Mouse (Mus musculus) stomach, embryonic 14.5 days (tissue): ENCODE data around the gene Ldb1. TPM values are rescaled to one million over a fixed set of nuclear protein-coding genes. Genes with fewer than 3 reads are reported as not detected.
A peak's percentile ranks its signal among the peaks of the same experiment; 100 is the strongest.

ENCODE experiments used
- ATAC-seq: fragments of 200-750 bp; cut with Nextera tagmentation; 2 replicates; pipeline ENCODE4 v1.8.0; 2017; ENCODE audit warnings: low read depth, moderate TSS enrichment; ENCODE audit not compliant: insufficient number of reproducible peaks, insufficient read depth, low FRiP score
- H3K27ac ChIP-seq: fragments of 300-500 bp; sonication (generic); 2 replicates; pipeline ENCODE4 v1.5.1; 2014; ENCODE audit warnings: mild to moderate bottlenecking, low read length, moderate library complexity, mixed read lengths
- H3K27me3 ChIP-seq: fragments of 300-500 bp; sonication (generic); 2 replicates; pipeline ENCODE4 v1.6.1; 2014; ENCODE audit warnings: low read length, control low read depth, mixed read lengths; ENCODE audit not compliant: control insufficient read depth, insufficient read depth
- H3K36me3 ChIP-seq: fragments of 300-500 bp; sonication (generic); 2 replicates; pipeline ENCODE4 v1.6.1; 2014; ENCODE audit warnings: mild to moderate bottlenecking, control low read depth, low read length, moderate library complexity, mixed read lengths; ENCODE audit not compliant: control insufficient read depth, insufficient read depth
- H3K4me1 ChIP-seq: fragments of 300-500 bp; sonication (generic); 2 replicates; pipeline ENCODE4 v1.6.1; 2014; ENCODE audit warnings: low read length, control low read depth, mixed read lengths; ENCODE audit not compliant: control insufficient read depth, insufficient read depth
- H3K4me2 ChIP-seq: fragments of 300-500 bp; sonication (generic); replicated peaks from 2 replicates; pipeline ENCODE4 v1.6.1; 2014; ENCODE audit warnings: low read depth, low read length, control low read depth
- H3K4me3 ChIP-seq: fragments of 300-500 bp; sonication (generic); 2 replicates; pipeline ENCODE4 v1.5.1; 2014; ENCODE audit warnings: low read depth, low read length, control low read depth
- H3K9ac ChIP-seq: fragments of 300-500 bp; sonication (generic); replicated peaks from 2 replicates; pipeline ENCODE4 v1.6.1; 2014; ENCODE audit warnings: low read depth, mild to moderate bottlenecking, control low read depth, low read length, moderate library complexity, mixed read lengths
- H3K9me3 ChIP-seq: fragments of 300-500 bp; sonication (generic); 2 replicates; pipeline ENCODE4 v1.6.1; 2016; ENCODE audit warnings: low read depth, low read length, control low read depth; ENCODE audit not compliant: control insufficient read depth
- WGBS: fragments of 180-500 bp; shearing (Covaris S2); extraction: QIAGEN DNeasy Blood & Tissue Kit; methylation state at CpG from one replicate; pipeline ENCODE4 v1.1.7; 2014; 5-methylcytosine and 5-hydroxymethylcytosine counted together
- polyA plus RNA-seq: library from polyadenylated mRNA; unstranded; fragments of >200 nt; fragmentation: Nextera tagmentation; extraction: Ambion mirVana; gene quantifications from 2 replicates; pipeline ENCODE4 v1.2.1, GENCODE M21; 2014

The Ldb1 gene
- polyA plus RNA-seq, 1 experiment from 2014 or later: 75.9 TPM

DNA sequence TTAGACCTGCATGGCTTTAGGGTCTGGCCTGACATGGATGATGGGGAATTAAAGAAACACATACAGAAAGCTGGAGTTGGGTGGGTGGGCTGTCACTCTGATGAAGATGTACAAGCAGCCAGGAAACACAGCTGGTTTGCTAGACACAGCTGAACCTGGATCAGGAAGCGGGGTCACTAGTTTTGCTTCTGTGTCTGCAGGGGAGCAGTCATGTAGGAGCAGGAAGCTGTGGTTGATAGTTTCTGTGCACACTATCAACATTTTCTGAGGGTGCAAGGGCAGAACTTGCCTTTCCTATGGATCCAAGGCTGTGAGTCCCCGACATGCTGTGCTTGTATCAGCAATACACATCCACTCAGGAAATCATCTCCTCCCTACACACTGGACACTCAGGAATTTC lies 5.4 kb upstream of the Ldb1 start:
- no peaks in the 10 kb centered on the region for H3K27me3 ChIP-seq
- no peaks in the 10 kb centered on the region for H3K9me3 ChIP-seq
- no peak overlapping the region for H3K4me2 ChIP-seq
- H3K4me3 ChIP-seq: no peak overlapping the region
- no peak overlapping the region for H3K27ac ChIP-seq
- ATAC-seq: no peak
- 72% methylated on average over 2 of the region's 2 CpGs for WGBS
- H3K4me1 ChIP-seq: peaks cover 7% of the 10 kb centered on the region
- no peak overlapping the region for H3K9ac ChIP-seq
- H3K36me3 ChIP-seq: no peaks in the 10 kb centered on the region

DNA sequence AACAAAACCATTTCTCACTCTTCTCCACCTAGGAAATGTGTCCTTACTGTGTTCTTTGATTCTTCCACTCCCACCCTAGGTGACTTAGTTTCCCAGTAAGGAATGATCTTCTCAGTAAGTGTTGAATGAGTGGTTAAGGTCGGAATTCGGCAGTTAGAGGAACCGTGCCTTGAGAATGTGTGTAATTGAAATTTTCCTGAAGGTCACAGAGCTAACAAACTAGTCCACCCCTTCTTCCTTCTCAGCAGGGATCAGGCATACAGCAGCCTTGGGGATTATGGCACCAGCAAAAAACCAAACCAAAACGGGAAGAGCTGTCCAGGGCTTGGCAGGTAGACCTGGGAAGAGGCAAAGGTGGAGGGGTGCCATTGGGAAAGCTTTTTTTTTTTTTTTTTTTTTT lies 4.1 kb upstream of the Ldb1 start:
- ATAC-seq: no peak
- peaks cover 8% of the 10 kb centered on the region for H3K4me1 ChIP-seq
- no peak overlapping the region for H3K27ac ChIP-seq
- H3K36me3 ChIP-seq: no peaks in the 10 kb centered on the region
- no peaks in the 10 kb centered on the region for H3K27me3 ChIP-seq
- H3K9me3 ChIP-seq: no peaks in the 10 kb centered on the region
- WGBS: 61% methylated on average over 4 of the region's 4 CpGs
- no peak overlapping the region for H3K4me2 ChIP-seq
- no peak overlapping the region for H3K9ac ChIP-seq
- H3K4me3 ChIP-seq: no peak overlapping the region

DNA sequence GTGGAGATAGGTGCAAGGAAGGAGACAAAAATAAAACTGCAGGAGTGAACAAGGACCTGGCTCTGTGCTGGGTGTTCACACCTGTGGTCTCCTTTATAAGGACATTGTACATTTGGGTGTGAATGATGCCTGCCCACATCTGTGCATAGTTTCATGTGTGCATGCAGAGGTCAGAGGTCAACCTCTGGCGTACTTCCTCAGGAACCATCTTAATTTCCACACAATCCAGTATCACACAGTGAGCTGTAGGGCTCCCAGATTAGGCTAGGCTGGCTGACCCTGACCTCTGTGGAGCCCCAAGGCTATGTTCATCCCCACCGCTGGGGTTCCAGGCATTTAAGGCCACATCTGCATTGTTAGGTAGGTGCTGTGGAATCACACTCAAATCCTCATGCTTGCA lies 2.4 kb upstream of the Ldb1 start:
- H3K4me3 ChIP-seq: no peak overlapping the region
- WGBS: 75% methylated on average over 2 of the region's 2 CpGs

DNA sequence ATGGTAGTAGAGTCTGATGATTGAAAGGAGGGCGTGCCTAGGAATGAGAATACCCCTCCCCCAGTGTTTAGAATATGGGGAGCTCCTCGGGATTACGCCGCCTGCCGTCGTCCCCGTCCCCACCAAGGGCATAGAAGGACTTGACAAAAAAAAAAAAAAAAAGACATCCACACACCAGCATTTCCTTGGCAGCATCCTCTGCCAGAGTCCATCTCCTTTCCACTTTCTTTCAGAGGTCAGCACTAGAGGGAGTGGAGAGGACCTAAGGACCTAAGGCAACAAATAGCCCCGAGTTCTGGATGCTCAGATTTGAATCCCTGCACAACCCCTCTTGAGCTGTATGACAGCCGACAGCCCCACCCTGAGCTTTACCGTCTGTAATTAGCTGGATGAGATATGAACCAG lies 1.6 kb upstream of the Ldb1 start:
- no peak for ATAC-seq
- Histone ChIP-seq H3K27me3 (no peaks in the 10 kb centered on the region), H3K36me3 (no peaks in the 10 kb centered on the region), H3K27ac (peak overlapping the region; percentile 92; the same call in 1 of the 2 replicates), H3K9ac (no peak overlapping the region), H3K4me2 (peak overlapping the region; percentile 82; the same call in 1 of the 2 replicates), H3K4me1 (peaks cover 33% of the 10 kb centered on the region), H3K9me3 (no peaks in the 10 kb centered on the region), H3K4me3 (no peak overlapping the region)
- WGBS: 4% methylated on average over 10 of the region's 10 CpGs

More for the DNA sequence above, 2.4 kb upstream of the Ldb1 start:
- no peaks in the 10 kb centered on the region for H3K9me3 ChIP-seq
- no peaks in the 10 kb centered on the region for H3K36me3 ChIP-seq
- H3K4me2 ChIP-seq: no peak overlapping the region
- H3K27ac ChIP-seq: no peak overlapping the region
- H3K4me1 ChIP-seq: peaks cover 25% of the 10 kb centered on the region
- H3K9ac ChIP-seq: no peak overlapping the region
- ATAC-seq: no peak
- no peaks in the 10 kb centered on the region for H3K27me3 ChIP-seq

DNA sequence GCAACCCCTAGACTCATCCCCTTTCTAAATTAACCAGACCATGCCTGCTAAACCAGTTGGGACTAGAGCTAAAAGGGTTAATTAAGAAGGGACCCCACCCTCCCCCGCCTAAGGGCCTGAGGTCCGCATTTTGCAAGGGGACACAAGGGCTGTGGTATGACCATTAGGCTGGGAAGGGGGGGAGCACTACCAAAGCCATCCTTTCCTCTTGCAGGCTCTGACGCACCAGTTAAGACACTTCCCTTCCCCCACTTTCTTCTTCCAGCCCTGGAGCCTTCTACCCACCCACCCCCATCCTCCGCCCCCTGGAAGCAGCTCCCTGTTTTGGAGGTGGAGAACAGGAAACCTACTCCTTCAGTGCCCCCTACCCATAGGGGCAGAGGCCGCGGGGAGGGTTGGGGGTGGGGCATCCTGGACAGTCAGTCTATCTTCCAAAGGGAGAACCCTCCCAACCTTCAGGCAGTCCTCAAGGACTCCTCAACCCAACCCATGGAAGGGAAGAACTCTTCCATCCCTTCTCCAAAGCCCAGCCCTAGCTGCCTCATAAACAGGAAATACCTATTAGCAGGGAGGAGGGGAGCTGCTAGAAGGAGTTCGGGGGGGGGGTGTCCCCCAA lies 790 bp upstream of the Ldb1 start:
- peak overlapping the region; percentile 92 for H3K27ac ChIP-seq
- H3K27me3 ChIP-seq: no peaks in the 10 kb centered on the region
- H3K4me3 ChIP-seq: peak overlapping the region; percentile 82
- peaks cover 41% of the 10 kb centered on the region for H3K4me1 ChIP-seq
- ATAC-seq: peak; percentile 50
- H3K4me2 ChIP-seq: peak overlapping the region; percentile 82
- H3K36me3 ChIP-seq: no peaks in the 10 kb centered on the region
- peak overlapping the region; percentile 96 for H3K9ac ChIP-seq
- H3K9me3 ChIP-seq: no peaks in the 10 kb centered on the region
- 1% methylated on average over 7 of the region's 7 CpGs for WGBS

DNA sequence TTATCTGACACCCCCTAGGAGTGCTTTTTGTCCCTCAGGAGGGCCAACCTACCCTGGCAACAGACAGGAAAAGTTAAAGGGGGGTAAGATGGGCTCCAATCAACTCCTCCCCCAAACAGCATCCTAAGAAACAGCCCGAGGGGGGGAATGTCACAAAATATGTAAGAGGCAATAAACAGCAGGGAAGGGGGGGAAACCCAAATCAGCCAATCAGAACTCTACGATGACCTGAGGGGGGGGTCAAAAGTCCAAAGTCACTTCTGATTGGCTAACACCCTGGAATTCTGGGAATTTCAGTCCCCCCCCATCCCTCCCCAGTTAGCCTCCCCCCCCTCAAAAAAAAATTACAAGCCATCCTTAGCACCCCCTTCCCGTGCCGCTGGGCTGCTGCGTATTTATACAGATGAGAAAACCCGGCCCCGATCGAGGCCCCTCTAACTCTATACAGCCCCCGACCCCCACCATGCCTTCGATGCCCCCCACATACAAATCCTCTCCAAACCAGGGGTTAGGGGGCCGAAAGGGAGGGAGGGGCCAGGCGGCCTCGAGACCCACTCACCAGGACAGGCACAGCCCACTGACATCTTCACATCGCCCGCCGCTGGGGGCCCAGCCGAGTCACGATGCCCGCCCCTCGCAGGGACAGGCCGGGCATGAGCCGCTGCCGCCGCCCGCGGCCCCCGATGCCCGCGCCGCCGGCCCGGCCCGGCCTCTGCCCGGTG lies 582 bp downstream of the Ldb1 start, which contains the start of gene Pprc1:
TSS of gene Pprc1 (plus strand) at position 616 of the 722 bp plus-strand sequence.
- Histone ChIP-seq H3K27me3 (no peaks in the 10 kb centered on the region), H3K36me3 (no peaks in the 10 kb centered on the region), H3K4me3 (peak within 1 kb of the TSS; percentile 82), H3K4me1 (peaks cover 52% of the 10 kb centered on the region), H3K9ac (peak within 1 kb of the TSS; percentile 96), H3K4me2 (peak within 1 kb of the TSS; percentile 82), H3K9me3 (no peaks in the 10 kb centered on the region), H3K27ac (peak within 1 kb of the TSS; percentile 92)
- under 1% methylated on average over 22 of the region's 34 CpGs for WGBS
- ATAC-seq: no peak

DNA sequence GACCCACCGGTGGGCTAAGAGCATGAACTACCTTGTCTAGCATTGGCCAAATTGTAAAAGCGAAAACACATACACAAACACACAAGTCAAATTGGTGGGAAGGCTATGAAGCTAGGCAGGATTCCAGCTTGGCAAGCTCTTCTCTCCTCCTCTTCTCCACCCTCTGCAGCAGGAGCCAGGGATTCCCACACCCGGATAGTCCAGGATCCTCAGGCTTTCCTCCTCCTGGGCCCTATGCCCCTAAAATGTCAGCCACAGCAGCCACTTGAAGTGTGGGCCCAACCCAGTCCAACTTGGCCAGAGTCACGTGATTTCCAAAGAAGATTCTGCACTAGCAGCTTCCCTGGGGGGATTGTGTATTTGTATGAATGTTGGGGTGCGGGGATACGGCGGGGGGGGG lies 1.6 kb downstream of the Ldb1 start:
- Histone ChIP-seq H3K27me3 (no peaks in the 10 kb centered on the region), H3K4me3 (peak overlapping the region; percentile 82), H3K36me3 (no peaks in the 10 kb centered on the region), H3K9me3 (no peaks in the 10 kb centered on the region), H3K4me1 (peaks cover 52% of the 10 kb centered on the region), H3K4me2 (peak overlapping the region; percentile 82), H3K27ac (peak overlapping the region; percentile 92; the same call in 1 of the 2 replicates), H3K9ac (no peak overlapping the region; the same call in 1 of the 2 replicates)
- ATAC-seq: no peak
- WGBS: 61% methylated on average over 7 of the region's 7 CpGs

DNA sequence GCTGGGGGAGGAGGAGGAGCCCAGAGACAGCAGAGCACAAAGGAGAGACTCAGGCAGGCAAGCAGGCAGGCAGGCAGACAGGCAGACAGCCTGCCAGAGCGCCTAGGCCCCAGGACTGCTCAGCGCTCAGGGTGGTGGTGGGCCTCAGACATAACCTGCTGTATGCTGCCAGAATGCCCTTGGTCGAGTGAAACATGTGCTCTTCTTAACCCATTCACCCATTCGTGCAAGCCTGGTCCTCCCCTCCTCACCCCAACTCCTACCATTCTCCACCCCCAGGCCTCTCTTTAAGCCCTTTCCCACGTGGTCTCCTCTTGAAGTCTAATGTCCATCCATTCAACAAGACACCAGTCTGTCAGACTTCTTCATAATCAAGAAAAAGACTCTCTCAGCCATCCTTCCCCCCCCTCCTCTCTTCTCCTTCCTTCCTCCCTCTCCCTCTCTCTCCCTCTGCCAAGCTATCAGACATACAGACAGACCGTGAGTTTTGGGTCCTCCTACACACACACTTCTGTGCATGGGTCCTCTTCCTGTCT lies 2.5 kb downstream of the Ldb1 start:
- Histone ChIP-seq H3K9ac (peak overlapping the region; percentile 26; the same call in 1 of the 2 replicates), H3K4me3 (peak overlapping the region; percentile 27), H3K9me3 (no peaks in the 10 kb centered on the region), H3K27ac (peak overlapping the region; percentile 92), H3K36me3 (no peaks in the 10 kb centered on the region), H3K4me1 (peaks cover 57% of the 10 kb centered on the region), H3K27me3 (no peaks in the 10 kb centered on the region), H3K4me2 (peak overlapping the region; percentile 82)
- ATAC-seq: no peak
- 5% methylated on average over 6 of the region's 6 CpGs for WGBS
